Mouse (Mus musculus) heart, embryonic 16.5 days (tissue): ENCODE results near the gene Fam222b. TPM values are rescaled to one million over a fixed set of nuclear protein-coding genes. Genes with fewer than 3 reads are reported as not detected.
A peak's percentile ranks its signal among the peaks of the same experiment; 100 is the strongest.
"Not testable (repeated sequence)": the region's sequence is repeated elsewhere in the genome, so short reads cannot be mapped to it uniquely, and the experiment has no call there.

ENCODE experiments used
- ATAC-seq: fragments of 200-750 bp; cut with Nextera tagmentation; replicated peaks from 2 replicates; pipeline ENCODE4 v1.8.0; 2017; ENCODE audit warnings: moderate number of reproducible peaks; ENCODE audit not compliant: insufficient read depth, low FRiP score; ENCODE audit errors: extremely low read depth
- H3K27ac ChIP-seq: fragments of 300-500 bp; sonication (generic); 2 replicates; pipeline ENCODE4 v1.5.1; 2014; ENCODE audit warnings: mild to moderate bottlenecking, low read length, control low read depth, moderate library complexity
- H3K27me3 ChIP-seq: fragments of 300-500 bp; sonication (generic); 2 replicates; pipeline ENCODE4 v1.6.1; 2014; ENCODE audit warnings: low read length, mixed read lengths; ENCODE audit not compliant: control insufficient read depth, insufficient read depth
- H3K36me3 ChIP-seq: fragments of 300-500 bp; sonication (generic); 2 replicates; pipeline ENCODE4 v1.6.1; 2014; ENCODE audit not compliant: control insufficient read depth, insufficient read depth
- H3K4me1 ChIP-seq: fragments of 300-500 bp; sonication (generic); 2 replicates; pipeline ENCODE4 v1.6.1; 2014; ENCODE audit warnings: low read length, mixed read lengths; ENCODE audit not compliant: control insufficient read depth, insufficient read depth
- H3K4me2 ChIP-seq: fragments of 300-500 bp; sonication (generic); 2 replicates; pipeline ENCODE4 v1.6.1; 2014; ENCODE audit warnings: low read depth, mild to moderate bottlenecking, control low read depth, low read length
- H3K4me3 ChIP-seq: fragments of 300-500 bp; sonication (generic); 2 replicates; pipeline ENCODE4 v1.5.1; 2014; ENCODE audit warnings: mild to moderate bottlenecking, control low read depth, low read length
- H3K9ac ChIP-seq: fragments of 300-500 bp; sonication (generic); 2 replicates; pipeline ENCODE4 v1.6.1; 2014; ENCODE audit warnings: low read length, control low read depth
- H3K9me3 ChIP-seq: fragments of 300-500 bp; sonication (generic); replicated peaks from 2 replicates; pipeline ENCODE4 v1.6.1; 2016; ENCODE audit warnings: low read length; ENCODE audit not compliant: control insufficient read depth
- WGBS: fragments of 180-500 bp; shearing (Covaris S2); extraction: QIAGEN DNeasy Blood & Tissue Kit; methylation state at CpG from one replicate; pipeline ENCODE4 v1.1.7; 2014; 5-methylcytosine and 5-hydroxymethylcytosine counted together
- polyA plus RNA-seq: library from polyadenylated mRNA; unstranded; fragments of >200 nt; fragmentation: Nextera tagmentation; extraction: Ambion mirVana; gene quantifications from 2 replicates; pipeline ENCODE4 v1.2.1, GENCODE M21; 2015

Fam222b gene
- polyA plus RNA-seq, 1 experiment from 2014 or later: 14.9 TPM

DNA sequence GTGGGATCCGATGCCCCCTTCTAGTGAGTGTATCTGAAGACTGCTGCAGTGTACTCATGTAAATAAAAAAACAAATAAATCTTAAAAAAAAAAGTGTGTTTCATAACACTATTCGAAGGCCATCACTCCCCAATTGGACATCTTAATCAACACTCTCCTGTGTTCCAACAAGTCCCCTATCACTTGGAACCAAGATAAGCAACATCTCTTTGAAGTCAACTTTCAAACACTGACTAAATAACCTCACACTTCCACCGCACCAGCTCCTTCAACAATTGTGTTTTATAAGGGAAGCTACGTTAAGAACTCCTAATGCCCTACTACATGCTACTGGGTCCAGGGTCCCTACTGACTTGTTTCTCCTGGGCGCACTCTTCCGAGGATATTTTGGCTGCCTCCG lies 88.0 kb downstream of the Fam222b start:
- no peaks in the 10 kb centered on the region for H3K9me3 ChIP-seq
- peaks cover 23% of the 10 kb centered on the region for H3K36me3 ChIP-seq
- H3K4me2 ChIP-seq: peak overlapping the region; percentile 76
- H3K27ac ChIP-seq: peak overlapping the region; percentile 94
- H3K4me3 ChIP-seq: peak overlapping the region; percentile 96
- WGBS: 3% methylated on average over 7 of the region's 7 CpGs
- H3K9ac ChIP-seq: peak overlapping the region; percentile 96
- no peaks in the 10 kb centered on the region for H3K27me3 ChIP-seq
- H3K4me1 ChIP-seq: peaks cover 31% of the 10 kb centered on the region
- ATAC-seq: no peak

DNA sequence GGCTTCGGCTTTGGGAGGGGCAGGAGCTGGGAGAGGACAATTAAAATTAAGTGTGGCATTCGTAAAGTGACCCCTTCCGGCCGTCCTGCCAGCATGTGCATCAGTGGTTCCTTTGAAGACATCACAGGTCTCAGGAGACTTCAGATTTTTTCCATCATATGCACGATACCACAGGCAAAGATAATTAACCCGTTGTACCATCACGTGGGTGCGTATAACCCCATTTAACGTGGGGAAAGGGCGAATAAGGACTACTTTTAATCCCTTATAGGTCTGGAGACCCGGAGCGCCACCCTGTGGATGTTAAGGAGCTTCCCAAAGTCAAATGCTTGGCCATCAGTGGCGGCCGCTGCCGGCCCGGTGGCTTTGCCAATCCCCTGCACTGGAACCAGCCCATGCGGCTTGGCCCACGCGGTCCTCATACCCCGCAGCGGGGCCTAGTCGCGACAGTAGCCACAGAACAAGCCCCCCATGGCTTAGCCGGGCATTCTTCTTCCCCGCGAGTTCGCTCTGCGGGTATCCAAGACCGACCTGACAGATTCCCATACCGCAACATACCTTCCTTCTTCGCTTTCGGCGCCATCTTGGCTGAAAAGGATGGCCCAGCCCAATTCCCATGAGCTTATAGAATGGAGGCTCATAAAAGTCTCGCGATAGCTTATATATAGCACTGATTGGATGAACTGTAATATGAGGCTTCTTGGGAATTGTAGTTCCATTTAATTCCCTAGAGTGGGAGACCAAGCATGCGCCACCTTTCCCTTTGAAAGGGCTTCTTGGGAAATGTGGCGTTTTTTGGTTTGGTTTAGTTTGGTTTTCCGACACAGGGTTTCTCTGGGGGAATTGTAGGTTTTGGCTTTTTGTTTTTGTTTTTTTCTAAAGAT lies 88.7 kb downstream of the Fam222b start, which contains the start of gene Rpl23a:
Gene Rpl23a, minus strand, starts transcription at position 624 of the 884 bp plus-strand sequence.
- Histone ChIP-seq H3K27ac (peak within 1 kb of the TSS; percentile 94), H3K4me1 (peaks cover 33% of the 10 kb centered on the region), H3K9me3 (no peaks in the 10 kb centered on the region), H3K27me3 (no peaks in the 10 kb centered on the region), H3K36me3 (peaks cover 23% of the 10 kb centered on the region), H3K4me2 (peak within 1 kb of the TSS; percentile 76), H3K4me3 (peak within 1 kb of the TSS; percentile 96), H3K9ac (peak within 1 kb of the TSS; percentile 96)
- peak; percentile 84 for ATAC-seq
- under 1% methylated on average over 38 of the region's 38 CpGs for WGBS

- H3K4me3 ChIP-seq: peak overlapping the region; percentile 96
- peaks cover 23% of the 10 kb centered on the region for H3K36me3 ChIP-seq
- H3K9ac ChIP-seq: peak overlapping the region; percentile 39
- peaks cover 33% of the 10 kb centered on the region for H3K4me1 ChIP-seq
- H3K9me3 ChIP-seq: no peaks in the 10 kb centered on the region
- H3K27ac ChIP-seq: no peak overlapping the region
- no peaks in the 10 kb centered on the region for H3K27me3 ChIP-seq
- no peak for ATAC-seq
- WGBS: 45% methylated on average over 10 of the region's 10 CpGs
- H3K4me2 ChIP-seq: peak overlapping the region; percentile 59
Measured at GRCm38 (mm10) chr11:78183884-78184514, 89.5 kb downstream of the Fam222b start.

GRCm38 (mm10) chr11:78184702-78185101 lies 90.2 kb downstream of the Fam222b start:
- not testable (repeated sequence) for H3K9ac ChIP-seq, H3K4me3 ChIP-seq, H3K4me2 ChIP-seq, H3K9me3 ChIP-seq, H3K27ac ChIP-seq, H3K27me3 ChIP-seq, ATAC-seq
- peaks cover 31% of the 10 kb centered on the region for H3K4me1 ChIP-seq
- H3K36me3 ChIP-seq: peaks cover 21% of the 10 kb centered on the region
- WGBS: 88% methylated on average over 6 of the region's 6 CpGs

- Histone ChIP-seq H3K36me3 (peaks cover 16% of the 10 kb centered on the region), H3K27ac (peak within 1 kb of the TSS; percentile 90), H3K4me3 (peak within 1 kb of the TSS; percentile 64), H3K9me3 (no peaks in the 10 kb centered on the region), H3K4me1 (peaks cover 21% of the 10 kb centered on the region), H3K9ac (peak within 1 kb of the TSS; percentile 82), H3K4me2 (peak within 1 kb of the TSS; percentile 79), H3K27me3 (no peaks in the 10 kb centered on the region)
- peak; percentile 81 for ATAC-seq
- under 1% methylated on average over 76 of the region's 80 CpGs for WGBS
Measured at GRCm38 (mm10) chr11:78188331-78189233, 94.1 kb downstream of the Fam222b start, which contains the start of gene Rab34. Rab34 (plus strand) TSS chr11:78188430.

- WGBS: 2% methylated on average over 42 of the region's 42 CpGs
- ATAC-seq: peak; percentile 78
Measured at GRCm38 (mm10) chr11:78189234-78190040, 95.0 kb downstream of the Fam222b start.

DNA sequence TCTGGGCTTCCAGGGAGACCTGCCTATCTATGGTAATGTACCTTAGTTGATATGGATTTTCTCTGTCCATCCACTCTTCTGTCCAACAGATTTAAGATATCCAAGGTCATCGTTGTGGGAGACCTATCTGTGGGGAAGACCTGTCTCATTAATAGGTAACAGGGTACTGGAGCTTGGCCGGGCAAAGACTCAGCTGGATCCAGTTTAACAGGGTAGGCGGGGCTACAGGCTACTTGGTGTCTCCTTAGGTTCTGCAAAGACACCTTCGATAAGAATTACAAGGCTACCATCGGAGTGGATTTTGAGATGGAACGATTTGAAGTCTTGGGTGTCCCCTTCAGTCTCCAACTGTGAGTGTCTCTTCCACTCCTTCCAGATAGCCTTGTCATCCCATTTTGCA lies 95.6 kb downstream of the Fam222b start:
- WGBS: 74% methylated on average over 6 of the region's 6 CpGs
- H3K4me1 ChIP-seq: peaks cover 19% of the 10 kb centered on the region

More at GRCm38 (mm10) chr11:78189234-78190040, 95.0 kb downstream of the Fam222b start:
- Histone ChIP-seq H3K36me3 (peaks cover 16% of the 10 kb centered on the region), H3K9me3 (no peaks in the 10 kb centered on the region), H3K27ac (peak overlapping the region; percentile 90), H3K27me3 (no peaks in the 10 kb centered on the region), H3K4me1 (peaks cover 16% of the 10 kb centered on the region), H3K4me3 (peak overlapping the region; percentile 64), H3K4me2 (peak overlapping the region; percentile 79), H3K9ac (peak overlapping the region; percentile 82)

GRCm38 (mm10) chr11:78193113-78193512 lies 98.7 kb downstream of the Fam222b start, which contains the start of gene Proca1:
Proca1 (plus strand) TSS chr11:78193392.
- ATAC-seq: no peak
- Histone ChIP-seq H3K4me2 (peak within 1 kb of the TSS; percentile 70; the same call in 1 of the 2 replicates), H3K4me1 (peaks cover 18% of the 10 kb centered on the region), H3K9me3 (no peaks in the 10 kb centered on the region), H3K4me3 (no peak within 1 kb of the TSS), H3K36me3 (peaks cover 16% of the 10 kb centered on the region), H3K27ac (no peak within 1 kb of the TSS), H3K9ac (no peak within 1 kb of the TSS), H3K27me3 (no peaks in the 10 kb centered on the region)
- 48% methylated on average over 1 of the region's 1 CpGs for WGBS

More for the DNA sequence above, 95.6 kb downstream of the Fam222b start:
- peak overlapping the region; percentile 79; the same call in 1 of the 2 replicates for H3K4me2 ChIP-seq
- no peaks in the 10 kb centered on the region for H3K9me3 ChIP-seq
- H3K27me3 ChIP-seq: no peaks in the 10 kb centered on the region
- no peak overlapping the region for H3K4me3 ChIP-seq
- no peak overlapping the region for H3K27ac ChIP-seq
- no peak overlapping the region for H3K9ac ChIP-seq
- ATAC-seq: no peak
- H3K36me3 ChIP-seq: peaks cover 16% of the 10 kb centered on the region
